Mouse (Mus musculus) MEL (cell line): Measurements from ENCODE around the gene Npcd.

Source experiments
- BHLHE40 ChIP-seq: IDR thresholded peaks from 2 replicates; pipeline ENCODE4 v1.6.1; 2012; ENCODE audit warnings: low read depth, mild to moderate bottlenecking, inconsistent platforms, low read length, improper control_type of control experiment, borderline replicate concordance
- CTCF ChIP-seq, 3 experiments: IDR thresholded peaks in 2 of 3; conservative IDR thresholded peaks in 1 of 3; 2 replicates each; pipeline ENCODE4 v1.5.1; 2011 to 2012; ENCODE audit warnings: low read length in 3 of 3, low read depth in 2 of 3, mild to moderate bottlenecking in 2 of 3, improper control_type of control experiment in 1 of 3, inconsistent platforms in 1 of 3, mixed read lengths in 1 of 3, moderate library complexity in 1 of 3; ENCODE audit not compliant: control insufficient read depth in 1 of 3, insufficient read depth in 1 of 3, poor library complexity in 1 of 3, severe bottlenecking in 1 of 3
- ETS1 ChIP-seq: IDR thresholded peaks from 2 replicates; pipeline ENCODE4 v1.6.1; 2012; ENCODE audit warnings: low read depth, mild to moderate bottlenecking, inconsistent platforms, low read length, improper control_type of control experiment, moderate library complexity
- GABPA ChIP-seq: IDR thresholded peaks from 2 replicates; pipeline ENCODE4 v1.6.1; 2012; ENCODE audit warnings: low read depth, mild to moderate bottlenecking, inconsistent platforms, low read length, improper control_type of control experiment, moderate library complexity
- KAT2A ChIP-seq: conservative IDR thresholded peaks from 2 replicates; pipeline ENCODE4 v1.6.1; 2012; ENCODE audit warnings: low read depth, low read length, improper control_type of control experiment, inconsistent platforms
- MAX ChIP-seq: IDR thresholded peaks from 2 replicates; pipeline ENCODE4 v1.6.1; 2011; ENCODE audit warnings: low read length, improper control_type of control experiment
- MEF2A ChIP-seq: IDR thresholded peaks from 2 replicates; pipeline ENCODE4 v1.6.1; 2014; ENCODE audit warnings: low read depth, mild to moderate bottlenecking, inconsistent platforms, low read length, improper control_type of control experiment; ENCODE audit not compliant: poor library complexity, insufficient replicate concordance, severe bottlenecking; ENCODE audit errors: extremely low read depth
- POLR2A ChIP-seq, 2 experiments: IDR thresholded peaks; 2 replicates each; pipeline ENCODE4 v1.6.1; 2011 to 2012; ENCODE audit warnings: low read length in 2 of 2, mild to moderate bottlenecking in 2 of 2, control low read depth in 1 of 2, improper control_type of control experiment in 1 of 2, low read depth in 1 of 2, moderate library complexity in 1 of 2; ENCODE audit not compliant: control insufficient read depth in 1 of 2, insufficient read depth in 1 of 2, poor library complexity in 1 of 2
- RAD21 ChIP-seq: IDR thresholded peaks from 2 replicates; pipeline ENCODE4 v1.6.1; 2011; ENCODE audit warnings: mild to moderate bottlenecking, low read depth, low read length, improper control_type of control experiment
- SMC3 ChIP-seq: IDR thresholded peaks from 2 replicates; pipeline ENCODE4 v1.6.1; 2011; ENCODE audit warnings: low read depth, low read length, improper control_type of control experiment
- USF1 ChIP-seq: IDR thresholded peaks from 2 replicates; pipeline ENCODE4 v1.6.1; 2014; ENCODE audit warnings: low read depth, mild to moderate bottlenecking, inconsistent platforms, low read length, improper control_type of control experiment, moderate library complexity
- USF2 ChIP-seq, 2 experiments: IDR thresholded peaks; 2 replicates each; pipeline ENCODE4 v1.6.1; 2011 to 2012; ENCODE audit warnings: improper control_type of control experiment in 2 of 2, low read length in 2 of 2, borderline replicate concordance in 1 of 2, inconsistent platforms in 1 of 2, low read depth in 1 of 2, mild to moderate bottlenecking in 1 of 2; ENCODE audit not compliant: insufficient read depth in 1 of 2
- ZKSCAN1 ChIP-seq: IDR thresholded peaks from 2 replicates; pipeline ENCODE4 v1.6.1; 2012; ENCODE audit warnings: low read depth, mild to moderate bottlenecking, inconsistent platforms, low read length, improper control_type of control experiment, moderate library complexity
- ZMIZ1 ChIP-seq: IDR thresholded peaks from 2 replicates; pipeline ENCODE4 v1.6.1; 2012; ENCODE audit warnings: low read depth, mild to moderate bottlenecking, inconsistent platforms, low read length, improper control_type of control experiment, moderate library complexity

- TF ChIP-seq POLR2A (IDR thresholded peaks at IDR 0.05; ENCODE audit: control insufficient read depth in 1 of 2, insufficient read depth in 1 of 2, low read depth in 1 of 2, low read length in 2 of 2, poor library complexity in 1 of 2) = no peak
- no peak for TF ChIP-seq ZMIZ1
- TF ChIP-seq MAX = no peak
- TF ChIP-seq USF1 = no peak
- TF ChIP-seq BHLHE40 = no peak
- TF ChIP-seq CTCF (IDR thresholded peaks at IDR 0.05 in 2 of 3, conservative IDR thresholded peaks at IDR 0.05 in 1 of 3; ENCODE audit: control insufficient read depth in 1 of 3, insufficient read depth in 1 of 3, low read depth in 2 of 3, low read length in 3 of 3, poor library complexity in 1 of 3, severe bottlenecking in 1 of 3) = no peak
- no peak for TF ChIP-seq USF2 (IDR thresholded peaks at IDR 0.05; ENCODE audit: borderline replicate concordance in 1 of 2, insufficient read depth in 1 of 2, low read depth in 1 of 2, low read length in 2 of 2)
- no peak for TF ChIP-seq RAD21
- no peak for TF ChIP-seq MEF2A
- TF ChIP-seq GABPA = no peak
- TF ChIP-seq KAT2A = no peak
- TF ChIP-seq SMC3 = no peak
- TF ChIP-seq ETS1 = no peak
- no peak for TF ChIP-seq ZKSCAN1
Observed at GRCm38 (mm10) chr15:79797096-79797495, 36.9 kb downstream of the Npcd start.
